8 mouse cellular contexts compared by ENCODE assay signal in the genomic region with DNA sequence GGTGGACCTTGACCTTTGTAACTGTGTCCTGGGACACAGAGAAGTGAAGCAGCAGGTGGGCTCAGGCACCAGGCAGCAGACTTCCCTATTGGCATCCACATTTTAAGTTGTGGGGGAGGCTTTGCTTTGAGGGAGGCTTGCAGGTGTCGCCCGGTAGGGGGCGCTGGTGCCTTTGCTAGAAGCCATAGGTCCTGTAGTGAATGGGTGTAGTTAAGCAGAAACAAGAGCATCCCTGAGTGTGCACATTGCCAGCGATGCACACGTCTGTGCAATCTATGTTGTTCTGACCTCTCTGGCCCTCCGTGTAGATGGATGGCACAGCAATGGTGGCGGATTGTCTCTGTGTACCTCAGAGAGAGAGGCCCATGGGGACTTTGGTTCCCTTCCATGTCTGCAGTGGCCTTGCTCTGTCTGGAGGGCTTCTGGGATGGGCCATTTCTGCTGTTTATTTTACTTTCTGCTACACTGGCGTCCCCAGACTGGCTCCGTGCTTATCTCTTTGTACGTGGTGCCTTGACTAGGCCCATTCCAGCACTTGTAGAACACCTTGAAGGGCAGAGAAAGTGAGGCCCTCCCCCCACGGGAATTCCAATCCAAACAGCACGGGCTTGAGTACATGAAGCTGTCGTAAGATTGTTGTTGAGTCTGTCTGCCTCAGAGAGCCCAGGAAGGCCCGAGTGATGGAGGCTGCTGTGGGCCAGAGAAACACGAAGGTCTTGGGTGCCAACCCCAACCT.
DNase-seq lines count a peak whose midpoint lies in the region; ATAC-seq and TF ChIP-seq lines count a peak whose summit lies in the region.

No protein-coding gene starts in this region.

- H3K79me3 ChIP-seq in C2C12 (ENCODE audit: low read depth): no peaks in the 10 kb centered on the region

- H3K79me2 ChIP-seq in C2C12 (ENCODE audit: control insufficient read depth, insufficient read depth): no peaks in the 10 kb centered on the region

- H3K4me1 ChIP-seq in embryonic facial prominence, embryonic 12.5 days: peaks cover 4% of the 10 kb centered on the region
- H3K4me1 ChIP-seq in kidney, embryonic 16.5 days (ENCODE audit: insufficient read depth, low read length): no peaks in the 10 kb centered on the region
- no peaks in the 10 kb centered on the region; the same call in 1 of the 2 replicates for H3K4me1 ChIP-seq in liver, embryonic 11.5 days (replicated peaks; ENCODE audit: control insufficient read depth, insufficient read depth, low read length)
- H3K4me1 ChIP-seq in neural tube, embryonic 12.5 days: no peaks in the 10 kb centered on the region
- H3K4me1 ChIP-seq in testis, adult 2 months (ENCODE audit: control insufficient read depth, insufficient read depth, low read length): no peaks in the 10 kb centered on the region

- no peak overlapping the region for H3K4me3 ChIP-seq in C2C12 (ENCODE audit: insufficient read depth, poor library complexity, severe bottlenecking)
- no peak overlapping the region for H3K4me3 ChIP-seq in embryonic facial prominence, embryonic 12.5 days
- no peak overlapping the region for H3K4me3 ChIP-seq in kidney, embryonic 16.5 days (ENCODE audit: low read length)
- no peak overlapping the region for H3K4me3 ChIP-seq in liver, embryonic 11.5 days (ENCODE audit: low read depth, low read length)
- no peak overlapping the region for H3K4me3 ChIP-seq in neural tube, embryonic 12.5 days
- no peak overlapping the region for H3K4me3 ChIP-seq in testis, adult 2 months (ENCODE audit: control insufficient read depth, low read depth, low read length)

- TF ChIP-seq POLR2A in testis, adult 2 months (IDR thresholded peaks at IDR 0.05; ENCODE audit: control insufficient read depth, low read depth, low read length): no peak

- H3K27ac ChIP-seq in embryonic facial prominence, embryonic 12.5 days: peak overlapping the region; percentile 60
- H3K27ac ChIP-seq in kidney, embryonic 16.5 days (ENCODE audit: low read length): no peak overlapping the region
- no peak overlapping the region for H3K27ac ChIP-seq in liver, embryonic 11.5 days (ENCODE audit: low read depth, low read length)
- no peak overlapping the region for H3K27ac ChIP-seq in neural tube, embryonic 12.5 days
- no peak overlapping the region for H3K27ac ChIP-seq in testis, adult 2 months (ENCODE audit: control insufficient read depth, insufficient read depth, low read depth, low read length)

- H3K4me2 ChIP-seq in embryonic facial prominence, embryonic 12.5 days (replicated peaks): no peak overlapping the region
- no peak overlapping the region for H3K4me2 ChIP-seq in kidney, embryonic 16.5 days (replicated peaks; ENCODE audit: low read depth, low read length)
- no peak overlapping the region for H3K4me2 ChIP-seq in liver, embryonic 11.5 days
- no peak overlapping the region for H3K4me2 ChIP-seq in neural tube, embryonic 12.5 days (replicated peaks)

- no peak for ATAC-seq in embryonic facial prominence, embryonic 12.5 days (ENCODE audit: insufficient number of reproducible peaks, insufficient read depth, low FRiP score, low TSS enrichment)
- peak; percentile 66; the same call in 1 of the 2 replicates for ATAC-seq in kidney, embryonic 16.5 days (ENCODE audit: low FRiP score, low TSS enrichment)
- peak; percentile 56 for ATAC-seq in liver, embryonic 11.5 days (replicated peaks; ENCODE audit: low FRiP score)
- 0 out of 2 replicates have a peak, but pooled peaks have one; percentile 48 for ATAC-seq in neural tube, embryonic 12.5 days (ENCODE audit: low FRiP score, low read depth)

- H3K9me3 ChIP-seq in embryonic facial prominence, embryonic 12.5 days: no peaks in the 10 kb centered on the region
- no peaks in the 10 kb centered on the region for H3K9me3 ChIP-seq in kidney, embryonic 16.5 days (ENCODE audit: low read length)
- H3K9me3 ChIP-seq in liver, embryonic 11.5 days (ENCODE audit: control insufficient read depth, low read length): no peaks in the 10 kb centered on the region
- H3K9me3 ChIP-seq in neural tube, embryonic 12.5 days: no peaks in the 10 kb centered on the region

- no peaks in the 10 kb centered on the region for H3K27me3 ChIP-seq in C2C12 (ENCODE audit: control insufficient read depth, insufficient read depth, insufficient read length)
- H3K27me3 ChIP-seq in embryonic facial prominence, embryonic 12.5 days: no peaks in the 10 kb centered on the region
- no peaks in the 10 kb centered on the region for H3K27me3 ChIP-seq in kidney, embryonic 16.5 days (ENCODE audit: insufficient read depth, low read length)
- H3K27me3 ChIP-seq in liver, embryonic 11.5 days (replicated peaks; ENCODE audit: control insufficient read depth, insufficient read depth, low read length): no peaks in the 10 kb centered on the region
- H3K27me3 ChIP-seq in neural tube, embryonic 12.5 days (replicated peaks): no peaks in the 10 kb centered on the region
- no peaks in the 10 kb centered on the region for H3K27me3 ChIP-seq in testis, adult 2 months (ENCODE audit: control insufficient read depth, insufficient read depth, low read length)

- peak overlapping the region; percentile 33; the same call in 1 of the 2 replicates for H3K9ac ChIP-seq in embryonic facial prominence, embryonic 12.5 days
- no peak overlapping the region for H3K9ac ChIP-seq in kidney, embryonic 16.5 days (replicated peaks; ENCODE audit: low read length)
- H3K9ac ChIP-seq in liver, embryonic 11.5 days (ENCODE audit: low read depth, low read length): no peak overlapping the region
- no peak overlapping the region for H3K9ac ChIP-seq in neural tube, embryonic 12.5 days

- H3K36me3 ChIP-seq in C2C12 (ENCODE audit: control insufficient read depth, insufficient read depth): no peaks in the 10 kb centered on the region
- peaks cover 59% of the 10 kb centered on the region for H3K36me3 ChIP-seq in embryonic facial prominence, embryonic 12.5 days
- peaks cover 18% of the 10 kb centered on the region for H3K36me3 ChIP-seq in kidney, embryonic 16.5 days (ENCODE audit: insufficient read depth, low read length)
- peaks cover 10% of the 10 kb centered on the region; the same call in 1 of the 2 replicates for H3K36me3 ChIP-seq in liver, embryonic 11.5 days (ENCODE audit: control insufficient read depth, insufficient read depth, low read length)
- peaks cover 51% of the 10 kb centered on the region for H3K36me3 ChIP-seq in neural tube, embryonic 12.5 days
- peaks cover 2% of the 10 kb centered on the region; the same call in 1 of the 2 replicates for H3K36me3 ChIP-seq in testis, adult 2 months (ENCODE audit: control insufficient read depth, insufficient read depth, low read length)

- H3ac ChIP-seq in C2C12 (ENCODE audit: control insufficient read depth, insufficient read length, low read depth): no peak overlapping the region

- peak; percentile 91 for DNase-seq in adrenal gland, postnatal 25 days
- DNase-seq in heart, adult 8-10 months (ENCODE audit: low spot score): peak; percentile 74
- peak; percentile 83 for DNase-seq in liver, embryonic 11.5 days (ENCODE audit: low spot score)

- peak; percentile 81 for TF ChIP-seq CTCF in C2C12 (IDR thresholded peaks at IDR 0.05; ENCODE audit: control insufficient read depth, insufficient read depth, insufficient read length)
- TF ChIP-seq CTCF in testis, adult 2 months (IDR thresholded peaks at IDR 0.05; ENCODE audit: control insufficient read depth, insufficient read depth, insufficient replicate concordance, low read depth, low read length): peak; percentile 63; the same call in 1 of the 2 replicates

- 39% methylated on average over 15 of the region's 15 CpGs for WGBS in embryonic facial prominence, embryonic 12.5 days
- 43% methylated on average over 15 of the region's 15 CpGs for WGBS in kidney, embryonic 16.5 days
- WGBS in liver, embryonic 11.5 days: 43% methylated on average over 15 of the region's 15 CpGs
- WGBS in neural tube, embryonic 12.5 days: 49% methylated on average over 15 of the region's 15 CpGs

TF ChIP-seq in C2C12, 6 proteins besides CTCF, POLR2A, EP300 and RAD21:
- TF ChIP-seq MAX (IDR thresholded peaks at IDR 0.05) (no peak), USF1 (IDR thresholded peaks at IDR 0.05; ENCODE audit: low read depth) (no peak), MYOD1 (IDR thresholded peaks at IDR 0.05; ENCODE audit: control insufficient read depth, insufficient read length, low read depth) (no peak), CEBPB (IDR thresholded peaks at IDR 0.05; ENCODE audit: low read depth) (no peak), FOSL1 (IDR thresholded peaks at IDR 0.05; ENCODE audit: insufficient read depth, low read length, poor library complexity, severe bottlenecking) (no peak), MYOG (IDR thresholded peaks at IDR 0.05; ENCODE audit: control insufficient read depth, extremely low read depth, insufficient read length) (no peak)
TF ChIP-seq in C2C12: peak in this region for 0.
